Mouse (Mus musculus) lung, postnatal 36 days (tissue): ENCODE measurements around the gene Mipol1.
"Not testable (repeated sequence)": the region's sequence is repeated elsewhere in the genome, so short reads cannot be mapped to it uniquely, and the experiment has no call there.

Experiments
- DNase-seq: peaks from one replicate; pipeline ENCODE4 v3.0.0; 2022; ENCODE audit warnings: mixed read lengths

The Mipol1 gene

GRCm38 (mm10) chr12:57230192-57230706 lies at the start of gene Mipol1, which contains the start of gene Prps1l3:
TSS of gene Mipol1 (plus strand) at chr12:57230427.
TSS of gene Prps1l3 (plus strand) at chr12:57230412.
- DNase-seq = peak; percentile 91

- peak; percentile 7 for DNase-seq
These were observed 45.7 kb upstream of the Mipol1 start for GRCm38 (mm10) chr12:57184401-57185147.

DNA sequence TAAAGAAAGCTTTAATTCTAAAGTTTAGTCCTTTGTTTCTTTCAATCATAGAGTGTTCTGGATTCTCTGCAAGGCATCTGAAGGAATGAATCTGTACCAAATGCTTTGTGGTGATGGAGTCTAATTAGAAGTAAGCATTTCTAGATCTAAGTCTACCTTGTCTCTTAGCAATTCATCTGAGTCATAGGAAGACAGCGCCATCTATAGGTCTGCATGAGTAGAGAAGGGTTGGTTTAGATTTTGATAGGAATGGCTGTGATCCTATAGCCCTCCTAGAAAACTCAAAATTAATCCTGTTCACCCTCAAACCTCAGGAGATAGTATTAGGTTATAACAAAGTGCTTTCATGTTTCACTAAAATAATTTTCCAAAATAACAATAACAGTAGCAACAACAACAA lies 44.8 kb upstream of the Mipol1 start:
- peak; percentile 28 for DNase-seq

GRCm38 (mm10) chr12:57186126-57186525 lies 44.1 kb upstream of the Mipol1 start:
- DNase-seq = no peak

GRCm38 (mm10) chr12:57187032-57187431 lies 43.2 kb upstream of the Mipol1 start:
- no peak for DNase-seq

GRCm38 (mm10) chr12:57194609-57195008 lies 35.6 kb upstream of the Mipol1 start:
- peak; percentile 15 for DNase-seq

DNA sequence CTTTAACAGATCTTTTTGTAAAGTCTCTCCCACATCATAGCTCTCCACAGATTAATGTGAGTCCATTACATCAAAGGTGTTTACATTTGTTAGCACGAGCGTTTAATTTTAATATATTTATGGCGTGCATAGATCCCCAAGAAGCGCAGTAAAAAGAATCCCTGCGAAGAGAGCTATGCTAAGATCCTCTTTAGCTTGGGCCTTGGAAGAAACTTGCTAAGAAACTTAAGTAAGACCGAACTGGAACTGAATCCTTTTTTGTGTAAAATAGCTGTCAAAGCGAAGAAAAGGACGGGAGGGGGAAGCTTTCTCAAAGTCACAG lies 34.0 kb upstream of the Mipol1 start:
- no peak for DNase-seq

DNA sequence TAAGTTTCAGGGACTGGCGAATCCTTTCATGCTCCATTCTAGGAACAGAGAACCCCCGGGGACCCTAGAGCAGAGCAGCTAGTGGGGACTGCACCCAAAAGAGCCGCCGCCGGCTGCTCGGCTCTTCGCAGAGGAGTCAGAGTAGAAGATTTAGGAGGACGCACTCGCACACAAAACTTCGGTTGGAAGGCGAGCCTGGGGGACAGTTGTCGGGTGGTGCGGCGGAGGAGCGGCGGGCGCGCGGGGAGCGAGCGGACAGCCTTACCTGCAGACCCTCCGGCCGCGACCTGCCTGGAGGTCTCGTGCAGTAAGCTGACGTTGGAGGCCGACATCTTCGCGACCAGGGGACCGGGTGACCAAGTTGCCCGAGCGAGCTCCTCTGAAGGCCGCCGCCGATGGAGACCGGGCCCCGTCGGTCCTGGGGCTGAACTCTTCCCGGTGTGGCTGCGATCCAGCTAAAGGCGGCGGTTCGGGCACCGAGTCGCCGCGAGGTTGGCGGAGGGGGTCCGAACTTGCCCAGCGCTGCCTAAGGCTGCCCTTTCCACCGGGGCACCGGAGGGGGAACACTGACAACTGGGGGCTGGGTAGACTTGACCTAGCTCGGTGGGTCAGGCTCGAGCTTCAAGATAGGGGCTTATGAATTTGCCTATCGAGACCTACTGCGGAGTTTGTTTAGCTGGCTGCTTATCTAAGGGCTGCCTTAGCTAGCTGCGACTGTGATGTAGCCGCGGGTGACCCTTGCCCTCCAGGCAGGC lies 33.4 kb upstream of the Mipol1 start:
- DNase-seq = peak; percentile 5

DNA sequence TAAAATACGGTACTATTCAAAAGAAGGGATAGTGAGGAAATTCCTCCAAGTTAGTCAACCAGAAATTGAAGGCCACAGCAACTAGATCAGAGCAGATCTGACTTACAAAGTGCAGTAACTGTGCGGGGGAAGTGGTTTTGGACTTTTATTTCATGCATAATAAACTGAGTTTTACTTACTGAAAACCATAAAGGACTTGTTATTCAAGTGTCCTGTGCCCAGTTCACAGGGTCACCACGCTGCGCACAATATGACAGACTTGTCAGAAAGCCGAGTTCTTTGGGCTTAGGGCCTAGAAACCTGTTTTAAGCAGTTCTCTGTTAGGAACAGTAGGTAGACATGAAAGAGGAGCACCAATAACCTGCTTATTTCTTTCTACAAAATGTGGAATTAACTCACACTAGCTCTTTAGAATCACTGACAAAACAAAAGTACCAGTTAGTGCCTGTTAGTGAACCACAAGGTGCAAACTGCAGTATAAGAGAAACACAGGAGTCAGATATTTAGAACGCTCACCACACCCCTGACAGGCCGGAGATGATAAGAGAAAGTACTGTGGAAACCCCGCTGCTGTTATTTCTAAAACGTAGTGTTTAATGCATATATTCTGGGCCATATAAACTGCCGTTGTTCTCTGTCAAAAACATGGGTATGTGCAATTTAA lies 32.7 kb upstream of the Mipol1 start, which contains the start of gene Slc25a21:
TSS of gene Slc25a21 (minus strand) at position 110 of the 664 bp plus-strand sequence.
- no peak for DNase-seq

- DNase-seq = no peak
These were observed 32.0 kb upstream of the Mipol1 start for GRCm38 (mm10) chr12:57198269-57198668.

DNA sequence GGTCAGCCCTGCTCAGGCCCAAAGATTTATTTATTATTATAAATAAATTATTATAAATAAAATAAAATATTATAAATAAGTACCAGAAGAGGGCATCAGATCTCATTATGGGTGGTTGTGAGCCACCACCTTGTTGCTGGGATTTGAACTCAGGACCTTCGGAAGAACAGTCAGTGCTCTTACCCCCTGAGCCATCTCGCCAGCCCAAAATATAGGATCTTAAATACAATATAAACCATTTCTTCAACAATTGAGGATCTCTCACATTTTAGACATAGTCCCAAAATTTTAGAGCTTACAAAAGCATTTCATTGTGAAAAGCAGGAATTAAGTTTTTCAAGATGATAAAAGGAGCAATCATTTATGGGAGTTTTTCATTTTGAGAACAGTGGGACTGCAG lies 30.8 kb upstream of the Mipol1 start:
- DNase-seq = no peak

DNA sequence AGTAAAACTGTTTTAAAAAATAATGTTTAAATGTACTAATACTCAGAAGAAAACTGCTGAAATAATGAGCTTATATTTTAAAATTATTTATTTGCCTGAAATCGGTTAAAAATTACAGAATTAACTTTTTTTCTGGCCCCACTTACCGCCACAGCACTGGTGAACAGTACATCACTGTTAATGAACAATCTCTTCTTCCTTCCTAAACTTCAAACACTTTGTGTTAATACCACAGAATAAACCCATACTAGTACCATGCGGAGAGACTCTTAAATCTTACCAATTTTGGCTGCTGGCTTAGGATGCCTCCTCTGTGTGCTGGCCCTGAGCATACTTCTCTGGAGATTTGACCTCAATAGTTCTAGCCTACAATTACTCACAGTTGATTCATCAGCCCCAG lies 28.3 kb upstream of the Mipol1 start:
- DNase-seq = no peak

GRCm38 (mm10) chr12:57204276-57204851 lies 25.9 kb upstream of the Mipol1 start:
- DNase-seq = no peak

- peak; percentile 69 for DNase-seq
These were observed 18.6 kb upstream of the Mipol1 start for GRCm38 (mm10) chr12:57211353-57212311.

GRCm38 (mm10) chr12:57212463-57212862 lies 17.8 kb upstream of the Mipol1 start:
- not testable (repeated sequence) for DNase-seq

GRCm38 (mm10) chr12:57226411-57226810 lies 3.8 kb upstream of the Mipol1 start:
- no peak for DNase-seq

GRCm38 (mm10) chr12:57227776-57228175 lies 2.5 kb upstream of the Mipol1 start:
- no peak for DNase-seq

GRCm38 (mm10) chr12:57229703-57230102 lies 524 bp upstream of the Mipol1 start:
- no peak for DNase-seq

- peak; percentile 48 for DNase-seq
These were observed 1.1 kb downstream of the Mipol1 start for GRCm38 (mm10) chr12:57231085-57231875.

DNA sequence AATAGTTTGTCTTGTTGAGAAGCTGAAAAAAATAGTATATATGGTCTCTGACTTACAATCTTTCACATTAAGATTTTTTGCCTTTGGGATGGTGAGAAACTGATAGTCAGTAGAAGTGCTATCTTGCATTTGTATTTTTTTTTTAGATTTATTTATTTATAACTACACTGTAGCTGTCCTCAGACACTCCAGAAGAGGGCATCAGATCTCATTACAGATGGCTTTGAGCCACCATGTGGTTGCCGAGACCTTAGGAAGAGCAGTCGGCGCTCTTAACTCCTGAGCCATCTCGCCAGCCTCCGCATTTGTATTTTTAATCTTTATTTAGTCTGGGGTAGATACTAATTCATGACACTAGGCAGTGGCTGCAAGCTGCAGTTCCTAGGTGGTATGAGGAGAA lies 3.2 kb downstream of the Mipol1 start:
- no peak for DNase-seq
